In the genomic region with DNA sequence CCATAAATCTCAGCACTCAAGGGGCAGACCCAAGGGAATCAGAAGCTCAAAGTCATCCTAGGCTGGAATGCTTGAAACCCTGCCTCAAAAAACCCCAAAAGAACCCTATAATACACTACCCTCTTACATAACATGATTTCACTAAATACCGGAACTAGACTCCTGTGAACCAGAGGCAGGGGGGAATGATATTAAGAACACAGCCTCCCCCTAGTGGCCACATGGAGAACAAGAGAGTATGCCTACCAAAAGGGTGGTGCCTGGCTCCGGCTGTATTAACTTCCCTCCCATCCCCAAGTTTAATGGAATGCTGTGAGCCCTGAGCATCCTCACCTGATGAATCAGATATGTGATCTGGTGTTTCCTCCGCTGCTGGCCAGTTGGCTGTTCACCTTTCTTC, we compare ENCODE assay signal across 8 mouse cellular contexts. TPM values are rescaled to one million over a fixed set of nuclear protein-coding genes. Genes with fewer than 3 reads are reported as not detected.
DNase-seq lines count a peak whose midpoint lies in the region; TF ChIP-seq lines count a peak whose summit lies in the region.

No protein-coding gene starts in this region.

- peaks cover 52% of the 10 kb centered on the region for H3K4me1 ChIP-seq in E14TG2a.4 (replicated peaks; ENCODE audit: low read depth, low read length)

- no peak overlapping the region for H3K4me3 ChIP-seq in E14TG2a.4 (replicated peaks; ENCODE audit: low read length)

- peak; percentile 40 to 46 for DNase-seq in adrenal gland, adult 18-20 months (ENCODE audit: low spot score in 2 of 2)
- peak; percentile 49 for DNase-seq in embryo, embryonic 9.5 days (ENCODE audit: extremely low spot score)
- DNase-seq in heart, adult 9 months (ENCODE audit: low spot score in 2 of 2), result peak; percentile 63 to 72
- DNase-seq in kidney, postnatal 25 days, result peak; percentile 71 to 84
- peak; percentile 61 to 62 for DNase-seq in lung, adult 18-20 months
- peak; percentile 50 for DNase-seq in retina, adult 2 months (ENCODE audit: low read depth, low spot score)
- DNase-seq in urinary bladder, postnatal 36 days (ENCODE audit: low spot score in 2 of 2), result peak; percentile 42 to 54

- no peaks in the 10 kb centered on the region for H3K27me3 ChIP-seq in E14TG2a.4 (ENCODE audit: insufficient read depth, low read length)

- peaks cover 83% of the 10 kb centered on the region for H3K36me3 ChIP-seq in E14TG2a.4 (ENCODE audit: insufficient read depth, low read length)

- H3K9me3 ChIP-seq in E14TG2a.4 (ENCODE audit: low read length), result no peaks in the 10 kb centered on the region

- peak; percentile 94 for TF ChIP-seq CTCF in E14TG2a.4 (conservative IDR thresholded peaks at IDR 0.05; ENCODE audit: low read length)

RNA-seq across cellular contexts. Expression of a gene that starts 13.3 kb away (rescaled TPM):
- under 1 TPM; 0.33 to 0.80 TPM for total RNA-seq in adrenal gland, adult 18-20 months (2021)

RNA-seq across cellular contexts. Expression of a gene that starts 25.6 kb away (rescaled TPM):
- total RNA-seq in adrenal gland, adult 18-20 months (2021), result 10 to 100 TPM; 48.6 to 51.3 TPM

RNA-seq across cellular contexts. Expression of a gene that starts 35.7 kb away (rescaled TPM):
- total RNA-seq in adrenal gland, adult 18-20 months (2021), result 10 to 100 TPM; 20.0 to 20.8 TPM

RNA-seq across cellular contexts. Expression of a gene that starts 46.3 kb away (rescaled TPM):
- 100 to 1,000 TPM; 176 to 184 TPM for total RNA-seq in adrenal gland, adult 18-20 months (2021)

RNA-seq across cellular contexts. Expression of a gene that starts 59.5 kb away (rescaled TPM):
- total RNA-seq in adrenal gland, adult 18-20 months (2021), result 100 to 1,000 TPM; 111 to 121 TPM
